Mouse (Mus musculus) ovary, postnatal 14 days (tissue): Measurements from ENCODE around the gene Cyp2s1.

ENCODE experiments used
- DNase-seq: peaks from one replicate; pipeline ENCODE4 v3.0.0; 2022; ENCODE audit warnings: low spot score

Cyp2s1 gene

DNA sequence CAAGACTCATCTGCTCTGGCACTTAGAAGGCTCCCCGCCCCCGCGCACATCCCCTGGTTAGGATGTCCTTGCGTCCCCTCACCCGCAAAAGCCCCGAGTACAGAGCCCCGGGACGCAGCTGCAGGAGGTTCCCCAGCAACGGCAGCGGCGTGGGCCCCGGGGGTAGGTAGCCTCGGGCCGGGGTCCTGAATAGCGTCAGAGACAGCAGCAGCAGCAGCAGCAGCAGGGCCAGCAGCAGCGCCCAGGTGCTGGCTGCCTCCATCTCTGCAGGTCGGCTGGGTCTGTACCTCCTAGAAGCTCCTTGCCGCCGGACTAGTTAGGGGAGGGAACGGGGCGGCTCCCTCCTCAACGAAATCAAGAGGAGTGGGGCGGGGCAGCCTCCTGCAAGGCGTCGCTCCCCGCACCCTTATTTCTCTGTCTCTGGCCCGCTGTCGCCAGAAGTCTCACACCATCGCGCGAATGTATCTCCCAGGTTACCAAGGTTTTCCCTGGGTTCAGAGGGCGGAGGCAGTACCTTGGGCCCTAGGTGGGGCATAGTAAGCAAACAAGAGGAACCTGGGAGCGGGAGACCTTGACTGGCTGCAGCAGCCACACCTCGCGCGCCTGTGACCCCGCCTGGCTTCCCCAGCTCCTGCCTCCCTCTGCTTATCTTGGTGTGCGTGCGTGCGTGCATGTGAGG, at the start of gene Cyp2s1:
TSS of gene Cyp2s1 (minus strand) at position 673 of the 679 bp plus-strand sequence.
- no peak for DNase-seq

DNA sequence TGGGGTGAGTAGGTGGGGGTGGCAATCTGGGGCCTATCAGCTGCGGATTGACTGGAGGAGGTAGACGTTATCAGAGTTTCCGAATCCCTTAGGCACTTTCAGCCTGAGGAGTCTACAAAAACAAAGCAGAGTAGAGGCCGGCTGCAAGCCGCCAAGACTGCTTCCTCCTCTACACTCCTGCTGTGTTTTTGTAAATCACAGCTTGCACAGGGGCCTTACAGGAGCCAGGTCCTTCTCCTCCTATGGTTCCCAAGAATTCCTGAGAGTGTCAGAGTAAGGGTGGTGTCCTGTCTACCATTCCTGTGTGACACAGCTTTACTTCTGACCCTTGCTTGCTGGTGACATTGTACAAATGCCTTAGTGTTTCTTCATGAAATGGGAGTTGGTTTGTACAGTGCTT, 48.1 kb upstream of the Cyp2s1 start:
- DNase-seq, result no peak

DNA sequence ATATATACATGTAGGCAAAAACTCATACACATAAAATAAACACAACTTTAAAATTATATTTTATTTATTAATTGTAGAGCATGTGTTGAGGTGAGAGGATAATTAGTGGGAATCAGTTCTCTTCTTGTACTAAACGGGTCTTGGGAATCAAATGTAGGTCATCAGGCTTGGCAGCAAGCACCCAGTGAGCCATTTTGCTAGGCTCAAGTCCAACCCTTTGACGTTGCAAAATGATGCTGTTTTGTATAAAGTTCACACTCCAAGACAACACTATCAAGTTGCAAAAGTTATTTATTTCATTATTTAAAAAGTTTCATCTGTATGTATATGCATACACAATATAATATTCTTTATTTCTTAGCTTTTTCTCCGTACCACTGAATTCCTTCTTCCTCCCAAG, 47.0 kb upstream of the Cyp2s1 start:
- no peak for DNase-seq

DNA sequence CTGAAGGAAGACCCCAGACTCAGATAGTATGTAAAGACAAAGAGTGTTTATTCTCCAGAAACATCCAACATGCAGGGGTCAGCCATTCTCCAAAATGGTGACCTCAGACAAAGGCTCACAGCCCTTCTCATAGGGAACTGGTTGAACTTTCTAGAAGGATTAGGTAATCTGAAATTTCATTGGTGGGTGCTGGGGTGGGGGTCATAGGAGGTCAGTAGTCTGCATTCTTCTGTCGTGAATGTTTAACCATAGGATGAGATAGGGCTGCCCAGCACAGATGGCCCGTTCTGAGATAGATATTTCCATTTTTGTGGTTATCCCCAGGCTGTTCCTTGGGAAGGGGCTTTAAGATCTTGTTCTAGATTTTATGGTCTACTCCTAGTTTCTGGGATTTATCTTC, 45.7 kb upstream of the Cyp2s1 start:
- no peak for DNase-seq

DNA sequence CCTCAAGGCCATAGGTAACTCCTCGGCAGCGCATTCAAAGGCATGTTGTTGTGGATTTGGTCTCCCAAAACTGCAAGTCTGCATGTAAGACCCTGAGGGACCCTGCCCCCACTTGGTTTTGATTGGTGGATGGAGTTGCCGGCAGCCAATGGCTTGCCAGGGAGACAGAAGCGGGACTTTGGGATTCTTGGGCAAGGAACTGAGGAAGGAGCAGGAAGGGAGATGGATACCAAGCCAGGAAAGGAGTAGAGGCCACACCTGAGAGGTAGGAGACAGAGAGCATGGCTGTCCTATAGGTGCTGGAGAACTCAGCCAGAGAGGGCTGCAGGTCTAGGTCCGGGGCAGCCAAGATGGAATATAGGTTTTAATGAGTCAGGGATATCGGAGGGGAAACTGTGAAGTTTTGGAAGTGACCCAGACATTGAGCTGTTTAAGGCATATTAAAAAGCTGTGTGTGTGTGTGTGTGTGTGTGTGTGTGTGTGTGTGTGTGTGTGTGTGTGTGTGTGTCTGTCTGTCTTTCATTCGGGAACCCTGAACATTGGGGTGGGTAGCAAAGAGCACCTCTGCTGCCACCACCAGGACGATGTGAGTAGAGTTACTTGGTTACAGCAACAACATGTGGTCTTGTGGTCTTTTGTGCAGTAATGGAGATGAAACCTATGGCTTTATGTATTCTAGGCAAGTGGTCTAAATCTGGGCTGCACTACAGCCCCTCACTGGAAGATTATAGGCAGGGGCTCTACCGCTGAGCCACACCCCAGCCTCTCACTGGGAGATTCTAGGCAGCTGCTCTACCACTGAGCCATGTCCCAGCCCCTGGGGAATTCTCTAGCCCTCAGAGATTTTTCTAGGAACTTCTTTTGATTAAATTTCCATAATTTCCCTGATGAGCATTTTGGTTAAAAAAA, 43.5 kb upstream of the Cyp2s1 start:
- no peak for DNase-seq

DNA sequence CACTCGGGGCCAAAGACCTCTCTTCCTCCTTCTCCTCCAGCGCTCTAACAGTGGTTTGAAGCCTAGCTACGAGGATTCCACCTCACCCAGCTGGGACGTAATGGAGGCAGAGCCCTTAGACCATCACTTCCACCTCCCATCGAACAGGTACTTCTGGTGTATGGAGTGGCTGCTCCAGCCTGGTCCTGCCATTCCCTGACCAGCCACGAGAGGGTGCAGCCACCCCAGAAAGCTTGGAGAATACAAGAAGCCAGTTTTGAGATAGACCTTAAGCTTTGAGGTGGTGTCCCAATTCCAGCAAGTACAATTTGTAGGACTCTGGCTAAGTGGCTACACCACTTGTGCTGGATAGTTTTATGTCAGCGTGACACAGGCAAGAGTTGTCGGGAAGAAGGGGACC, 38.4 kb upstream of the Cyp2s1 start:
- peak; percentile 66 for DNase-seq

DNA sequence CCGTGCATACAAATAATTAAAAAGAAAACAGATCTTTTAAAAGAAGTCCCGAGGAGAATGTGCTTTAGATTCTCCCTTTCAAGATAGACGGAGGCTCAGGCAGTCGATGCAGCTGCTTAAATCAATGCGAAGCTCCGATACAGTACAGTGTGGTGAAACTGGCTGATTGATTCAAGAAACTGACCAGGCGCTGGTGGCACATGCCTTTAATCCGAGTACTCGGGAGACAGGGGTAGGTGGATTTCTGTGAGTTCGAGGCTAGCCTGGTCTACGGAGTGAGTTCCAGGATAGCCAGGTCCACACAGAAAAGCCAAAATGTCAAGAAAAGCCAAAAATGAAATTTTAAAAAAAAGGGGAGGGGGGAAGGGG, 31.7 kb upstream of the Cyp2s1 start:
- no peak for DNase-seq

DNA sequence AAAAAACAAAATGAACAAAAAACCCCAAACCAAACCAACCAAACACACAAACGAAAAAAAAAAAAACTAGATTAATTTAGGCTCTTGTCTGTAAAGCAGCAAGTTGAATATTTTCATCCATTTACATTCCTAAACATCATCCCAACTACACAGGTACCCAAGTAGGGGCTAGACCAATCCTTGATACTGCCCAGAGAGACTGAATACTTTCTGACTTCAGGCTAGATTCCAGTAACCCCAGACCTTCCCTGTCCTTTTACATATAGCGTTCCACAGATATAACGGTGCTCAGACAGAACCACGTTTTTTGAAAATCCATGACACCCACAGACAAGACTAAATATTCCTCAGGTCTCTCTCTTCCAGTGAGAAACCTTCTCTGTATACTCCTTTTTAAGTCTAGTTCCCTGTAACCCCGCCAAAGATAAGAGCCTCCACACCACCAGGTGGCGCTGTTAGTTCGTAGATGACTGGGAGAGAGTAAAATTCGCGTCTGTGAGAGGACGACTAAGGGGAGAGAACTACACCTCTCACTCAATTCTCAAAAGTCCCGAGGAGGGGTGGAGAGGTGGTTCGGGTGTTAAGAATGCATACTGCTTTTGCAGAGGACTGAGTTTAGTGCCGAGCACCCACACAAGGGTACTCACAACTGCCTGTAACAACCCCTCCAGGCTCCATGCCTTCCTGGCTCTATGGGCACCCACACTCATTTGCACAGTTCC, 31.2 kb upstream of the Cyp2s1 start:
- DNase-seq, result peak; percentile 96

DNA sequence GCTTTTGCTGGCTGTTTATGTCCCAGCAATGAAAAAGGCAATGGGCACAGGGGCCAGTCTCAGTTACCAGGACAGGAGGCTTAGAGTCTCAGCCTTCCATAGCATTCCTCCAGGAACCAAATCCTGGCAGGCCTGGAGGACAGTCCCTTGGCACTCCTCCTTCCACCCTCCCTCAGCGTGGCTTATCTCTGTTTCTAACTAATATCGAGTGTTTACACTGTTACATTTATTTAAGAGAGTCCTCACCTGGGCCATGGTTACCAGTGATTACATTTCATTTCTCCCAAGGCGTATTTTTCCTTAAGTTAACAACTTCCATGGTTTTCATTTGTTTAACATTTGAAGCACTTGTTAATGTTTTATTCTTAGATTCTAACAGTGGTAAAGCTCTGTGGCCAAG, 28.2 kb upstream of the Cyp2s1 start:
- DNase-seq, result no peak

DNA sequence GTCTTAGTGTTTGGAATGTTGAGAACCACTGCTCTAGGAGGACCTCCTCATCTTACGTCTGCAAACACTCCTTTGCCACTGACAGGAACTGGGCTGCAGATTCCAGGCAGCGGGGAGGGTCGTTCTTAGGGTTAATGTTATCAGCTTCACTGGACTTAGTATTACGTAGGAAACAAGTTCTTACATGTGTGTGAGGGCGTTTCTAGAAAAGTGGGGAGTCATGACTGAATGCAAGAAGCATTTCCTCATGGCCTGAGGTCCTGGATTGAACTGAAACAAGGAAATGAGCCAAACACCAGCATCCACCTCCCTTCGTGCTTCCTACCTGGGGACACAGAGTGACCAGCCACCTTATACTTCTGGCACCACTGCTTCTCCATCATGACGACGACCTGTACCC, 27.7 kb upstream of the Cyp2s1 start:
- no peak for DNase-seq

DNA sequence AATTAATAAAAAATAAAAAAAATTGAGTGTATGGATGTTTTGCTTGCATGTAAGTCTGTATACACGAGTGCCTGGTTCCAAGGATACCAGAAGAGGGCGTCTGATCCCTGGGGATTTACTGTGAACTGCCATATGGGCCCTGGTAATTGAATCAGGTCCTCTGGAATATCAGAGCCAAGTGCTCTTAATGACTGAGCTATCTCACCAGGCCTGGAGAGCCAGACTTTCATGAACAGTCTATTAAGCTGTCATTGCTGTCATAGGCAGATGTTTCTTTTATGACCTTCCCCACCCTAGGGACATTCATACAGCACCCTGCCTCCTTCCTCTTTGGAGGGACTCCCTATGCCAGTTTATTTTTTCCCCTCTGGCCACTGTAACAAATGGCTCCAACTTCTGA, 26.8 kb upstream of the Cyp2s1 start:
- no peak for DNase-seq

DNA sequence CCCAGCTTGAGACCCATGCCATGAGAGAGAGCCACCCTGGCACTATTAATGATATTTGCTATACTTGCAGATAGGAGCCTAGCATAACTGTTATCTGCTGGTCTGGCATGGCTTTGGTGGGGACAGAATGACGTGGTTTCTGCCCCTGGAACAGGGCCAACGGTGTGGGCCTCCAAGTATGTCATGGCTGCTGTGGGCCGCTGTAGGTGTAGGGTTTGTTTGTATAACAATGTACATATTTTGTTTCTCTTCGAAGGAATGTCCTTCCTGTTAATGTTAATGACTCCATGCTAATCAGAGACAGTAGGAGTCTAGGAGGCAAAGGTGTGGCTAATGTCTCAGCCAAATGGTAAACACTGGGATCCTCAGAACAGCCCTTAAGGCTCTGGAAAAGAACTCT, 24.2 kb upstream of the Cyp2s1 start:
- no peak for DNase-seq

DNA sequence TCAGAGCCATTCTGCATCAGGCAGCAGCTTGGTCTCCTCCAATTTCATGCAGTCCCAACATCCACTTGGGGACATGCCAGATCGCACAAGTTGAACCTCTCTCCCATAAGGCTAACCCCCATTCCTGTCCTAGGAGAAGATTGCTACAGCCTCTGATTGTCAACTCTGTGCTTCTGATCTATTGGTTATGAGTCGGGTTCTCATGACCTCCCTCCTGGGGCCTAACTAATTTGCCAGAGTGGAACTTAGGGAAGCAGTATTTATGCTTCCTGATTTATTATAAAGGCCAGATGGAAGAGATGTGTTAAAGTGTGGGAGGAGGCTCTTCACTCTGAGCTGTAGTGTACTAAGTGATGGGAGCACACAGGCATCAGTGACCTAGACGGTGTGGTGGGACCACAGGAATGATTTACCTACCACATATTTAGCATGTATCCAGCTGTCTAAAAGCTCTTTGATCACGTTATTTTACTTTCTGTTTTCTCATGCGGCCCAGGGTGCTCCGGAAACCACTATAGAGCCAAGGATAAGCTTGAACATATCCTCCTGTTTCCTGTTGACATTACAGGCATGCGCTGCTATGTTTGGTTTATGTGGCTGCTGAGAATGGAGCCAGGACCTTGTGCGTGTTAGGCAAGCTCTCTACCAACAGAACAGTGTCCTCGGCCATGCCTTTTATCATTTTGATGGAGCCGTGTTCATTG, 18.6 kb upstream of the Cyp2s1 start:
- no peak for DNase-seq

DNA sequence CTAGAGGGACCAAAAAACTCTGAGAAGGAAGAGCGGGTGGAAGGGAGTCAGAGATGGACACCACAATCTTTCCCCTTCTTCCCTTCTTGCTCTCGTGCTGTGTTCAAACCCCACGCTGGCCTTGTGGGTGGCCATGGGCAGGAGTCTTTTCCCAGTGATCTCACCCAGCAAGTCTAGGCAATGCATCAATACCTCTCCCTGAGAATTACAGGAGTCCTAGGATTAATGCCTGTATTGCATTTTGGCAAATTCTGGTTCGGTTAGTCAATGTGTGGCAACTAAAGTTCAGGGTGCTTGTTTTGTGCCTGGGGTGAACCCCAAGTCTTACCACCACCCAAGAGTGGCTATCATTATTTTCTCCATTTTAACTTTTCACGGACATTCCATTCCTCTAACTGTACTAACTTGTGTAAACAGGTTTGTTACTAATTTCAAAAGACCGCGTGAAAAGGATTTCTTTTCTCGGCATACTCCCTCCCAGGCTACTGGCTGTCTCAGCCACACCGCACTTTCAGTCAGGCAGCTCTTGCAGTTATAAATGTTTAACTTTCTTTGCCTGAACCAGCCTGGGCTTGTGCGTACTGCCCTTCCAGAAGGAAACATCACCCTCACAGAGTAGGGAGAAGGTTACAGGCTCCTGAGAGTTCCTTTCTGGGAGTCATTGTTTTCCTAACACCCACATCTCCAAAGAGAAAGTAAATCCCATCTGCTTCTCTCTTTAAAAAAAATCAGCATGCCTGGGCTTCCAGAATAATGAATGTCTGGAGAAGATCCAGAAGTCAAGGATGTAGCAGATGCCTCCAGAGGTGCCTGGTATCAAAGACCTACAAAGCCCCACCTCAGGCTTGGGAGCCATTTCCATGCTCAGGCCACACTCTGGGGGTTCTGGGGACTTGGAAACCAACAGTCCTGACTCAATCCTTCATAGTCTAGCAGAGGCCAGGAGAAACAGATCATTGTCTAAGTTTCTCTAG, 15.1 kb upstream of the Cyp2s1 start:
- no peak for DNase-seq

DNA sequence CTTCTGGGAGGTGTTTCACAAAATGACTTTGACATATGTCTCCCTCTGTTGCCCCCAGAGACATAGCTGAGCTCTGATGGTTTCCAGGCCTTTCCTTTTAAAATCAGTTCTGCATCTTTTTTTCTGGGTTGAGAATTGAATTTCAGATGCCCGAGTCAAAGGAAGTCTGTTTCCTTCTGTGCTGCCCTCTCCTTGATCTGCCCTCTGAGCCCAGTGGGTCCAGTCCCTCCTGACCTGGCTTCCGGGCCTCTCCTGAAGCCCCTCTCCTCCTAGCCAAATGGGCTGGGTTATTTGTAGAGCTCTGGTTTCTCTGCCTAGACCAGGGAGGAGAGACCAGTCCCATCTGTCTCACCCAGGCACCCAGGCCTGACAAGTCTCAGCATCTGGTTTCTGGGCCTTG, 13.5 kb upstream of the Cyp2s1 start:
- DNase-seq, result no peak

DNA sequence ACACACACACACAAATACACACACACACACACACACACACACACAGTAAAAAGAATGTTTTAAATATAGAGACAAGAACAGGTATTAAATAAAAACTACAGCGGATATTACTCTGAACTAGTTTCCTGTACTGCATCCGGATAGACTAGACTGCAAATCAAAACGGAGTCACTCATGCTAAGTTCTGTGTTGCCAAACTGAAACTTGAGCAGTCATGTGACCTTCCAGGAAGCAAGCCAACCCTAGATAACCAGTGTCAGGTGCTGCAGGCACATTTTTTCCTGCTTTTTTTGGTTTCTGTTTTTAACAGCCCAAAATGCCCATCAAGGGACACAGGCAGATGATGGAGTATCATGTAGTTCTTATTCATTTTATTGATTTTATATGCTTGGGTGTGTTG, 10.5 kb upstream of the Cyp2s1 start:
- peak; percentile 39 for DNase-seq

DNA sequence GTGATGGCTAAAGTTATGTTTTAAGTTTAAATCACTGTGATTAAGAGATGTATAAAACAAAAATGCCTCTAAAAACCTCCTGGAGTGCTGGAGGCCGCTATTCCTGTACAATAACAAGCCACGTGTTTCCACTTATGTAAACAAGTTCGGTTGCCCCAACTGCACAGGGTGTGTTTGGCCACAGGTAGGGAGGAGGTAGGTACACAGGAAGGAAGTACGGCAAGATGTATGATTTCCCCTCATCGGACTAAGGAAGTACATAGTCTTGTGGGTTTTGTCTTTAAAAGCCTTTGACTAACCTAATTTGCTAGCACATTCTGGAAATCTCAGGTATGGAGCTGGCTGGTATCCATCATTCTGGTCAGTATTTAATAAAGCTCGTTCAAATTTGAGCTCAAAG, 9.3 kb upstream of the Cyp2s1 start:
- DNase-seq, result no peak

DNA sequence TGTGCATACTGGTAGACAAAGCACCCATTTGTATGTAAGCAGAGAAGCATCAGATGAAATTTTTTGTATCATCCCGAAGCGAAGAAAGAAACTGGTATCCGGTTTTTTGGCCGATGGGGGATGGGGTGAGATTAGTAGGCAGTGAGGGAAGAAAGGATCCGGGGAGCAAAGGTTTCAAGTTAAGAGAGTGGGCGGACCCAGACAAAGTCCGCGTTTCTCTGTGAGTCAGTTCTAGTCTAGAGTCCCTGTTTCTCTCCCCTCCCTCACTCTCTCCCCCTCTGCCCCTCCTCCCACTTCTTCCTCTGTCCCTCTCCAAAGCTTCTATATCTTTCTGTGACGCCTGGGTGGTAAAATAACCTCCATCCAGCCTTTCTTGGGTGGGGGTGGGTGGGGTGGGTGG, 8.3 kb upstream of the Cyp2s1 start:
- DNase-seq, result no peak

DNA sequence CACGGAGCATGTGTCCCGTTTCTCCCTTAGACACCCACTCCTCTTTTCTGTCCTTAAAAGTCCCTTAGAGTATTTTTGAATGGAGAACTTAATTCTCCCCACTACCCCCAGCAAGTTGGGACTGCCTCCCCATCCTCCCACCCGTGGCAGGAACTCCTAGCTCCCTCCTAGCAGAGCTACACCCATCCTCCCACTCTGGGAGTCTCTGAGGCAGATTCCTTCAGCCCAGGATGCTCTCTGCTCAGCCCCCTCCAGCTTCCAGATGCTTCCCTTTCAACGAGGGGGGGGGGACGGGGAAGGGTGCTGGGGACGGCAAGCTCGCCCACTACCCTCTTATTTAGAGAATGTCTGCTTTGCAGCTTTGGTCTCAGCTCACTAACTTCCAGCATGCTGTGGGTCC, 1.1 kb downstream of the Cyp2s1 start:
- DNase-seq, result no peak

DNA sequence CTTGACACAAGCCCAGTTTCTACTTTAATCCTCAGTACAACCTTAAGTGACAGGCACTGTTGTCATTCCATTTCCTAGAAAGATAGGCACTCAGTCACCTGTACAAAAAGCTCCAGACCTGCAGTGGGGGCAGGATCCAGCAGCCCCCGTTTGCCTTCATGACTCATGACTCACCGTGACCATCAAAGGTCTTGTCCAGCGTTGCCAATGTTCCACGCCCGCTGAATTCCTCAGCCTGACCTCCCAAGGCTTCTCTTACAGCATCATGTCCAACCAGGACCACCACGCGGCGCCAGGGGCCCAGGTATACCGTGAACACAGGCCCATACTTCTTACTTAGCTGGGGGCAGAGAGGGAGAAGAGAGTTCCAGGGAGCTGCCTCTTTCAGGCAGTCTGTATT, 2.0 kb downstream of the Cyp2s1 start:
- no peak for DNase-seq

DNA sequence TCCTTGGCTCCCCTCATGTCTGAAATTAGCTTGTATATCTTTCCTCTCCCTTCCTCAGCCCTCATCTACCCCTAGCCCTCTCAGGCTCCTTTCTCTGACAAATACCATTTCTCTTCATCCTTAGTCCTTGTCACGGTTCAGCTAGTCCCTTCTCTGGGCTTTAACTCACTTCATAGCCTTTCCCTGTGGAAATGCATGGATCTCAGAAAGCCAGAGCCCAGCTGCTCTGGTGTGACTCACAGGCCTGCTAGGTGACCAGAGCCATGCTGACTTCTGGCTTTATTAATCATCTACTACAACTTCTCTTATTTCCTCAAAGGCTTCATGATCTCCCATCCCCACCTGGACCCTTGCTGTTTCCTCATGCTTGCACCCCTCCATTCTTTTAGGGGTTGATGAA, 4.5 kb downstream of the Cyp2s1 start:
- DNase-seq, result no peak
